Mouse (Mus musculus) embryonic stem cell, embryonic (primary cell): ENCODE results near the gene Tanc2.

Source experiments
- CTCF ChIA-PET, 4 experiments: fragments of 300-600 bp in 2 of 4; fragments of 350-600 bp in 2 of 4; sonication (Branson Sonifier 250); formaldehyde crosslinking; loops; one replicate each; lab custom pipeline; 2022; ENCODE audit warnings: inconsistent platforms in 2 of 4; lab: Charles Lee
- POLR2A ChIA-PET, 4 experiments: fragments of 300-600 bp in 2 of 4; fragments of 350-600 bp in 2 of 4; sonication (Branson Sonifier 250); formaldehyde crosslinking; loops; one replicate each; lab custom pipeline; 2022; ENCODE audit warnings: antibody characterized with exemption in 4 of 4, inconsistent platforms in 1 of 4; lab: Charles Lee

Gene Tanc2

GRCm38 (mm10) chr11:105589877-105590641 lies at the start of gene Tanc2:
Gene Tanc2 (plus strand): TSS chr11:105589986.
- ChIA-PET CTCF (interaction anchor here in 3 of 4 experiments (0.6 to 4.1 kb wide), 4 partner anchors 243 to 494 kb away, joined by 3 to 53 read pairs (median 9); partner anchors contain the start of gene Map3k3 (in 1 of the 3)), POLR2A (interaction anchor here in 3 of 4 experiments (0.6 to 1.1 kb wide), 5 partner anchors 10 to 494 kb away, joined by 3 to 4 read pairs (median 3); partner anchors contain the start of gene Map3k3 (in 1 of the 3))

- ChIA-PET CTCF (no interaction called here), POLR2A (no interaction called here)
These were observed 49.0 kb upstream of the Tanc2 start for GRCm38 (mm10) chr11:105540781-105541180.

- POLR2A ChIA-PET: no interaction called here
These were observed 48.4 kb upstream of the Tanc2 start for GRCm38 (mm10) chr11:105541366-105541765.

GRCm38 (mm10) chr11:105542129-105542528 lies 47.7 kb upstream of the Tanc2 start:
- ChIA-PET POLR2A (interaction anchor here in 1 of 4 experiments (1.5 kb wide), 1 partner anchor 9 kb away, joined by 3 read pairs; no protein-coding TSS in a partner anchor), CTCF (no interaction called here)

More at GRCm38 (mm10) chr11:105541366-105541765, 48.4 kb upstream of the Tanc2 start:
- CTCF ChIA-PET: interaction anchor here in 1 of 4 experiments (0.6 kb wide), 1 partner anchor 12 kb away, joined by 3 read pairs; no protein-coding TSS in a partner anchor

- CTCF ChIA-PET: interaction anchor here in 1 of 4 experiments (0.5 kb wide), 1 partner anchor 782 kb away, joined by 5 read pairs; no protein-coding TSS in a partner anchor
- POLR2A ChIA-PET: no interaction called here
These were observed 44.0 kb upstream of the Tanc2 start for GRCm38 (mm10) chr11:105545801-105546200.

- ChIA-PET CTCF (interaction anchor here in 1 of 4 experiments (0.5 kb wide), 1 partner anchor 783 kb away, joined by 5 read pairs; no protein-coding TSS in a partner anchor), POLR2A (interaction anchor here in 1 of 4 experiments (0.5 kb wide), 1 partner anchor 891 kb away, joined by 3 read pairs; no protein-coding TSS in a partner anchor)
These were observed 43.4 kb upstream of the Tanc2 start for GRCm38 (mm10) chr11:105546393-105546792.

- POLR2A ChIA-PET: no interaction called here
- CTCF ChIA-PET: interaction anchor here in 1 of 4 experiments (1.0 kb wide), 1 partner anchor 24 kb away, joined by 3 read pairs; no protein-coding TSS in a partner anchor
These were observed 41.4 kb upstream of the Tanc2 start for GRCm38 (mm10) chr11:105548383-105548782.

GRCm38 (mm10) chr11:105549164-105550121 lies 40.3 kb upstream of the Tanc2 start:
- ChIA-PET CTCF (no interaction called here), POLR2A (no interaction called here)

GRCm38 (mm10) chr11:105557285-105557684 lies 32.5 kb upstream of the Tanc2 start:
- POLR2A ChIA-PET: no interaction called here
- CTCF ChIA-PET: interaction anchor here in 2 of 4 experiments (0.7 kb wide), 2 partner anchors 32 to 470 kb away, joined by 3 read pairs; no protein-coding TSS in a partner anchor

GRCm38 (mm10) chr11:105558091-105558490 lies 31.7 kb upstream of the Tanc2 start:
- ChIA-PET POLR2A (interaction anchor here in 1 of 4 experiments (0.6 kb wide), 1 partner anchor 12 kb away, joined by 4 read pairs; no protein-coding TSS in a partner anchor), CTCF (no interaction called here)

- CTCF ChIA-PET: interaction anchor here in 1 of 4 experiments (0.6 kb wide), 1 partner anchor 65 kb away, joined by 4 read pairs; no protein-coding TSS in a partner anchor
- POLR2A ChIA-PET: no interaction called here
These were observed 30.8 kb upstream of the Tanc2 start for GRCm38 (mm10) chr11:105558803-105559505.

- ChIA-PET POLR2A (no interaction called here), CTCF (no interaction called here)
These were observed 26.2 kb upstream of the Tanc2 start for GRCm38 (mm10) chr11:105563546-105563945.

GRCm38 (mm10) chr11:105567221-105567641 lies 22.6 kb upstream of the Tanc2 start:
- POLR2A ChIA-PET: no interaction called here
- CTCF ChIA-PET: no interaction called here

GRCm38 (mm10) chr11:105571996-105572395 lies 17.8 kb upstream of the Tanc2 start:
- ChIA-PET CTCF (interaction anchor here in 1 of 4 experiments (0.6 kb wide), 1 partner anchor 116 kb away, joined by 3 read pairs; the partner anchor contains the start of gene March10), POLR2A (interaction anchor here in 1 of 4 experiments (0.7 kb wide), 1 partner anchor 1348 kb away, joined by 3 read pairs; the partner anchor contains the start of gene Smurf2)

- ChIA-PET CTCF (no interaction called here), POLR2A (no interaction called here)
These were observed 15.5 kb upstream of the Tanc2 start for GRCm38 (mm10) chr11:105574241-105574640.

GRCm38 (mm10) chr11:105577211-105577610 lies 12.6 kb upstream of the Tanc2 start:
- ChIA-PET POLR2A (no interaction called here), CTCF (no interaction called here)

GRCm38 (mm10) chr11:105582020-105582419 lies 7.8 kb upstream of the Tanc2 start:
- CTCF ChIA-PET: no interaction called here
- POLR2A ChIA-PET: no interaction called here
